Mouse (Mus musculus) lung, postnatal 0 days (tissue): ENCODE measurements at regions not wholly inside any gene's neighbourhood (a gene's known extent, or its start where the extent isn't known, plus 50 kb on each side); places are given as distances from the start of the nearest gene placed in this dataset.

Source experiments
- ATAC-seq: fragments of 200-750 bp; cut with Nextera tagmentation; 2 replicates; pipeline ENCODE4 v1.8.0; 2017; ENCODE audit warnings: moderate library complexity
- DNase-seq: peaks from one replicate; pipeline ENCODE4 v3.0.0-alpha.2; 2016; ENCODE audit warnings: low spot score
- H3K27ac ChIP-seq: fragments of 300-500 bp; sonication (generic); 2 replicates; pipeline ENCODE4 v1.5.1; 2014; ENCODE audit warnings: antibody characterized with exemption, mild to moderate bottlenecking, low read length, mixed read lengths
- H3K27me3 ChIP-seq: fragments of 300-500 bp; sonication (generic); replicated peaks from 2 replicates; pipeline ENCODE4 v1.6.1; 2014; ENCODE audit warnings: low read length, mixed read lengths; ENCODE audit not compliant: insufficient read depth
- H3K36me3 ChIP-seq: fragments of 300-500 bp; sonication (generic); 2 replicates; pipeline ENCODE4 v1.6.1; 2014; ENCODE audit warnings: low read length, mixed read lengths; ENCODE audit not compliant: insufficient read depth
- H3K4me1 ChIP-seq: fragments of 300-500 bp; sonication (generic); 2 replicates; pipeline ENCODE4 v1.6.1; 2014; ENCODE audit warnings: antibody characterized with exemption, low read depth, low read length, mixed read lengths; ENCODE audit not compliant: insufficient read depth
- H3K4me2 ChIP-seq: fragments of 300-500 bp; sonication (generic); replicated peaks from 2 replicates; pipeline ENCODE4 v1.6.1; 2014; ENCODE audit warnings: low read depth, mild to moderate bottlenecking, low read length, moderate library complexity, mixed read lengths
- H3K4me3 ChIP-seq: fragments of 300-500 bp; sonication (generic); 2 replicates; pipeline ENCODE4 v1.5.1; 2014; ENCODE audit warnings: low read depth, low read length
- H3K9ac ChIP-seq: fragments of 300-500 bp; sonication (generic); replicated peaks from 2 replicates; pipeline ENCODE4 v1.6.1; 2014; ENCODE audit warnings: low read depth, mild to moderate bottlenecking
- H3K9me3 ChIP-seq: fragments of 300-500 bp; sonication (generic); 2 replicates; pipeline ENCODE4 v1.6.1; 2016; ENCODE audit warnings: low read length, mixed read lengths
- CTCF ChIP-seq: IDR thresholded peaks from 2 replicates; pipeline ENCODE4 v1.5.1; 2016; ENCODE audit warnings: antibody characterized with exemption, mild to moderate bottlenecking
- EP300 ChIP-seq: IDR thresholded peaks from 2 replicates; pipeline ENCODE4 v1.6.1; 2016; ENCODE audit warnings: antibody characterized with exemption, mild to moderate bottlenecking, control low read depth
- WGBS: fragments of 180-500 bp; shearing (Covaris S2); extraction: QIAGEN DNeasy Blood & Tissue Kit; methylation state at CpG from one replicate; pipeline ENCODE4 v1.1.7; 2014; 5-methylcytosine and 5-hydroxymethylcytosine counted together

DNA sequence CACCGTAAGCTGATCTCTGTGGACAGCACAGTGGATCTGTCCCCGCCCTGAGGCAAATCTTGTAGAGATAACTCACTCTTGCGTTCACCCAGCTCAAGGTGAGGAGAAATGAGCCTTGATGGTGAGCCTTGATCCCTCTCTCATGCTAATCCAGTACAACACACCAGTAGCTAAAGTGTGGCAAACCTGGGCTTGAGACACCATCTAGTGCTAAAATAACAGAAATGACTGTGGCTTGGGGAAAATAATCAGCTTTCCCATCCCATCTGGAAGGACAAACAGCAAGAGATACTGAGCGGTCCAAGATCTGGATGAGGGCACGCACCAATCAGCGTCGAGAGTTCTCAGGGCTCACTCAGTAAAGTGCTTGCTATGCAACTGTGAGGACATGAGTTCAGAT, 50.9 kb upstream of the Cbln4 start:
- Histone ChIP-seq H3K9ac (no peak overlapping the region), H3K4me1 (no peaks in the 10 kb centered on the region), H3K36me3 (no peaks in the 10 kb centered on the region), H3K9me3 (no peaks in the 10 kb centered on the region), H3K4me3 (no peak overlapping the region), H3K27me3 (no peaks in the 10 kb centered on the region), H3K27ac (no peak overlapping the region), H3K4me2 (no peak overlapping the region)
- DNase-seq (no peak), ATAC-seq (no peak)
- no peak for TF ChIP-seq CTCF
- TF ChIP-seq EP300 = no peak
- 81% methylated on average over 7 of the region's 7 CpGs for WGBS

DNA sequence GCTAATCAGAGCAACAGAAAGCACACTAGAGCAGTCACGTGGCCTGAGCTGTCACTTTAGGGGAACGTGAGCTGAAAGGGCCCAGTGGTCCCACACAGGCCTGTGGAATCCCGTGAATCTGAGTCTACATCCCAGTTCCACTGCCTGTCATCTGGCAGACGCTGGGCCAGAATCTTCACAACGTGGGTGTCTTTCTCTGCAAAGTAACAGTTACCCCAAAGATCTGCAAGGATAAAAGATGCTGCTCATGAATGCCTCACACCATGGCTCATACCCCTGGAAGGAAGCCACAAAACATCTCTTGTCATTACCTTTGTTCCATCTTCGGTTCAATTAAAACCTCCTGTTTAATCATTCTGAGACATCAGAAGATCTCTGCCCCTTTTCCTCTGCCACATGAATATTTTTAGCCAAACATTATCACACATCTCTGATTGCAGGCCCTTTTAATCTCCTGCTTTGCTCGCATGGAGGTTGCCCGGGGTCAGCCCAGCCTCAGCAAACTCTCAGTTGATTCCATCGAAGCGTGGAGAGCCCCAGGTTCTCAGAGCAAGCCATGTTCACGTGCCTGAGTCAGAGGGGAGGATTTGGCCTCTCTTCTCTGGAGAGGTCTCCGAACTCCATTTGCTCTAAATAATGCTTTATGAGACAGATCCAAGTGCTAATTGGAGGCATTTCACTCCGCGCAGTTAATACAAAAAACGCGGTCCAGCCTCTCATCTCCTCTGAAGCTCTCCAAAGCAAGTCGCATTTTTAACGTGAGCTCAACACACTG, 60.8 kb upstream of the Cbln4 start:
- Histone ChIP-seq H3K9me3 (no peaks in the 10 kb centered on the region), H3K4me3 (no peak overlapping the region), H3K27ac (no peak overlapping the region), H3K36me3 (no peaks in the 10 kb centered on the region), H3K4me1 (no peaks in the 10 kb centered on the region), H3K9ac (no peak overlapping the region), H3K4me2 (no peak overlapping the region), H3K27me3 (no peaks in the 10 kb centered on the region)
- TF ChIP-seq CTCF (no peak), EP300 (no peak)
- ATAC-seq (no peak), DNase-seq (no peak)
- 65% methylated on average over 18 of the region's 18 CpGs for WGBS

DNA sequence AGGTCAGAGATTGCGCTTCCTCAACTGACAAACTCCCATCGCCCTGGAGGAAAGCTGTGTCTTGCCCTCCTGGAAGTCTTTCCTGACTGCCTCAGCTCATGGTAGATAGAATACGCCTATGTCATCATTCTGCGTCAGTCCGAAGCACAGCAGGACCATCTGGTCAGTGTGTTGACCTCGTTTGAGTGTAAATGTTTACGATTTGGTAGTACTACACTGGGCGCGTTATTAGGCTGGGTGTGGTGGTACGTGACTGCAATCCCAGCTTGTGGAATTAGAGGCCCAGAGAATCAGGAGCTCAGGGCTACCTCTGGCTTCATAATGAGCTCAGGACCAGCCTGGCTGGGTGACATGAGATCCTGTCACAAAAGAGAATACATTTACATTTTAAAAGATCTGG, 62.0 kb upstream of the Cbln4 start:
- no peaks in the 10 kb centered on the region for H3K9me3 ChIP-seq
- no peak overlapping the region for H3K4me2 ChIP-seq
- WGBS = 29% methylated on average over 10 of the region's 10 CpGs
- H3K4me3 ChIP-seq = no peak overlapping the region
- no peaks in the 10 kb centered on the region for H3K4me1 ChIP-seq
- H3K9ac ChIP-seq = no peak overlapping the region
- H3K27me3 ChIP-seq = no peaks in the 10 kb centered on the region
- H3K27ac ChIP-seq = no peak overlapping the region
- no peaks in the 10 kb centered on the region for H3K36me3 ChIP-seq
- ATAC-seq (no peak), DNase-seq (no peak)
- TF ChIP-seq EP300 (no peak), CTCF (no peak)

DNA sequence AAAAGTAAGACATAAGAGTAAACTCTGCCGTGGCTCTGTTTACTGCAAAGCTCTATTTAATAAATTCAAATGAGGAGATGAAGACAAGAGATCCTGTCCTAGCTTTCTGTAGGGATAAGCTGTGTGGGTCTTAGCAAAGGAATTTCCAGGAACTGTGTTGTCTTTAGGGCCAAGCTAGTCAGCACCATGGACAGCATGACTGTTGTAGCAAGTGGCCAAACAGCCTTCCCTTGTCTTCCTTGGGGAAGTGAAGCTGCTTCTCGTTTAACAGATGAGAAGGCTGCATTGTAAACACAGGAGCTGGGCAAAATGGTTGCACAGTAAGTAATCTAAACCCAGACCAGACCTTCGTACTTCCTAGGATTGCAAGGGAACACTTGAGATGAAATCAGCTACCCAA, 67.4 kb upstream of the Cbln4 start:
- Histone ChIP-seq H3K36me3 (no peaks in the 10 kb centered on the region), H3K4me3 (no peak overlapping the region), H3K27ac (no peak overlapping the region), H3K4me1 (no peaks in the 10 kb centered on the region), H3K27me3 (no peaks in the 10 kb centered on the region), H3K9ac (no peak overlapping the region), H3K4me2 (no peak overlapping the region), H3K9me3 (no peaks in the 10 kb centered on the region)
- TF ChIP-seq CTCF (no peak), EP300 (no peak)
- 27% methylated on average over 3 of the region's 3 CpGs for WGBS
- DNase-seq (peak; percentile 23), ATAC-seq (no peak)

DNA sequence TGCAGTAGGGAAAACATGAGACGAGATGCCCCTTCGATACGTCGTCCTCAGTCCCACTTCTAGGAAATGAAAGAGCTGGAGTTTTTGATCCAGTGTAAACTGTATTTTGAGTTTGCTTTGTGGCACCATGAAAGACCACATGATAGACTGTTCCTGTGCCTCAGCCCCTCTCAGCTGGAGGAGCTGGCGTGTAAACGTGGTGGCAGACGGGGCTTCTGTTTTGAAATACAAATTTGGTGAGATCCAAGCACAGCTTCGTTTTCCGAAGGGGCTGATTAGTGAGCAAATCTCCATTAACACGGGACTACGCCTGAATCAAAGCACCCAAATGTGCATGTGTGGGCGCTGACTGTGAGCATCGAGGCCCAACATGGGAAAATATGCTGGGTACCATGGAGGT, 70.4 kb upstream of the Cbln4 start:
- no peak overlapping the region for H3K9ac ChIP-seq
- no peaks in the 10 kb centered on the region for H3K36me3 ChIP-seq
- 80% methylated on average over 13 of the region's 13 CpGs for WGBS
- DNase-seq (no peak), ATAC-seq (no peak)
- no peak overlapping the region for H3K27ac ChIP-seq
- H3K9me3 ChIP-seq = no peaks in the 10 kb centered on the region
- no peaks in the 10 kb centered on the region for H3K4me1 ChIP-seq
- TF ChIP-seq EP300 (no peak), CTCF (no peak)
- no peaks in the 10 kb centered on the region for H3K27me3 ChIP-seq
- H3K4me2 ChIP-seq = no peak overlapping the region
- no peak overlapping the region for H3K4me3 ChIP-seq

DNA sequence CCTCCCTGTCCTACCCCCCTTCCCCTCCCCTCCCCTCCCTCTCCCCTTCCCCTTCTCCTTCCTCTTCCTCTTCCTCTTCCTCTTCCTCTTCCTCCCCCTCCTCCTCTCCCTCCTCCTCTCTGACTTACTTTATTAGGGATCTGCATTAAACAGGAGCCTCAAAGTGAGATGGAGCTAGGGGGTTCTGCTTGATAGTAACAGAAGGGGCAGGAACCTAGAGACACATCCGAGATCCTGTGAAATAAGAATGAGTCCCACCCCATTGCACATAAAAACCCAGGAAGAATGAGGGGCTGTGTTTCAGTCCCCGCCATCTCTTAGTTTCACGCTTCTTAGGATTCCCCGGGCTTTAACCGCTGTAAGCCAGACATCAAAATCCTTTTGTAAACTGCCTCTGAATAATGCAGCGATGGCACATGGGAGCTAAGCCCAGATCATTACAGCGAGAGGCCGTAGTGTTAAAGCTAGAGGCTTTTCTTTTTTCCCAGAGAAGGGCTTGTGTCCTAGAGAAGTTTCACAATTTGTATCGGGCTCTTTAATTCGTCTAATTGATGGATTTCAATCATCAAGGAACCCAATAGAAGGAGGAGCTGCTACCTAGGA, 72.4 kb upstream of the Cbln4 start:
- DNase-seq (no peak), ATAC-seq (no peak)
- no peaks in the 10 kb centered on the region for H3K9me3 ChIP-seq
- no peak overlapping the region for H3K9ac ChIP-seq
- H3K27me3 ChIP-seq = no peaks in the 10 kb centered on the region
- no peaks in the 10 kb centered on the region for H3K36me3 ChIP-seq
- H3K27ac ChIP-seq = no peak overlapping the region
- no peak overlapping the region for H3K4me3 ChIP-seq
- H3K4me2 ChIP-seq = no peak overlapping the region
- H3K4me1 ChIP-seq = no peaks in the 10 kb centered on the region
- WGBS = 75% methylated on average over 10 of the region's 10 CpGs
- TF ChIP-seq EP300 = no peak
- TF ChIP-seq CTCF = no peak

DNA sequence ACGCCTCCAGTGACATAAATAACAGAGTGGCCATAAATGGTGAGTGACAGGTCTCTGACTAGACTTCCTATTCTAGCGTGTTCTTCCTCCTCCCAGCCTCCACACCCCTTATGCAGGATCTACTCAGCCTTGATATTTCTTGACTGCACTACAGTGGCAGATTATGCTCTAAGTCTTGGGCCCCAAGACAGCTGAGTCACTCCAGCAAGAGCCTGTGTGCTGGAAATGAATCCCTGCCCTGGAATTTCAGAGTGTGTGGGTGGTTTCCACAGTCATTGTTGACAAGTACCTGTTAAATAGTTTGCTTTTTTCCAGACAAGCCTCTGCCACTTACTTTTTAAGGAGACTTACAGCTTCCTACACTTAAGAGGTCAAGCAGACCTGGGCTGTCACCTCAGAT, 84.3 kb upstream of the Cbln4 start:
- DNase-seq (peak; percentile 5), ATAC-seq (no peak)
- Histone ChIP-seq H3K27me3 (no peaks in the 10 kb centered on the region), H3K4me2 (no peak overlapping the region), H3K27ac (no peak overlapping the region), H3K36me3 (no peaks in the 10 kb centered on the region), H3K4me3 (no peak overlapping the region), H3K9me3 (no peaks in the 10 kb centered on the region), H3K4me1 (no peaks in the 10 kb centered on the region), H3K9ac (no peak overlapping the region)
- 55% methylated on average over 2 of the region's 2 CpGs for WGBS
- TF ChIP-seq EP300 = no peak
- no peak for TF ChIP-seq CTCF
